23 mouse cellular contexts compared by ENCODE assay signal in genomic region chr6:89633115-89633514, GRCm38 (mm10). TPM values are rescaled to one million over a fixed set of nuclear protein-coding genes. Genes with fewer than 3 reads are reported as not detected.
DNase-seq lines count a peak whose midpoint lies in the region; ATAC-seq and TF ChIP-seq lines count a peak whose summit lies in the region.
"Had no signal": no experiment of that assay in that cellular context is flagged by ENCODE, and none has a peak within 500 bp of the region (broad histone marks: within the 10 kb centered on the region; RNA-seq: fewer than 3 reads in every experiment).

No protein-coding gene starts in this region.

- H3K36me3 ChIP-seq in kidney, adult 2 months (ENCODE audit: control insufficient read depth, insufficient read depth, low read length), result no peaks in the 10 kb centered on the region
- no peaks in the 10 kb centered on the region for H3K36me3 ChIP-seq in kidney, embryonic 15.5 days
- no peaks in the 10 kb centered on the region for H3K36me3 ChIP-seq in neural tube, embryonic 11.5 days (ENCODE audit: control insufficient read depth, insufficient read depth, low read length)
- no peaks in the 10 kb centered on the region for H3K36me3 ChIP-seq in hindbrain, embryonic 14.5 days (replicated peaks; ENCODE audit: control insufficient read depth, insufficient read depth)
- H3K36me3 ChIP-seq: embryonic facial prominence, embryonic 15.5 days; hindbrain, embryonic 15.5 days; liver, embryonic 13.5 days; stomach, embryonic 15.5 days had no signal

- no peak for TF ChIP-seq CTCF in kidney, adult 2 months (conservative IDR thresholded peaks at IDR 0.05; ENCODE audit: insufficient read depth, insufficient read length, low read depth, low read length)

- no peak overlapping the region for H3K4me2 ChIP-seq in kidney, embryonic 15.5 days
- H3K4me2 ChIP-seq in neural tube, embryonic 11.5 days (ENCODE audit: low read depth), result no peak overlapping the region
- no peak overlapping the region for H3K4me2 ChIP-seq in hindbrain, embryonic 14.5 days (replicated peaks)
- H3K4me2 ChIP-seq: embryonic facial prominence, embryonic 15.5 days; heart, embryonic 11.5 days; hindbrain, embryonic 15.5 days; liver, embryonic 13.5 days; stomach, embryonic 15.5 days had no signal

- no peak overlapping the region for H3K27ac ChIP-seq in kidney, adult 2 months (ENCODE audit: insufficient read depth, low read depth, low read length)
- no peak overlapping the region for H3K27ac ChIP-seq in kidney, embryonic 15.5 days
- H3K27ac ChIP-seq in neural tube, embryonic 11.5 days (ENCODE audit: low read depth, low read length), result no peak overlapping the region
- peak overlapping the region; percentile 23; the same call in 1 of the 2 replicates for H3K27ac ChIP-seq in hindbrain, embryonic 14.5 days
- H3K27ac ChIP-seq: embryonic facial prominence, embryonic 15.5 days; hindbrain, embryonic 15.5 days; left cerebral cortex, adult 2 months; liver, embryonic 13.5 days; stomach, embryonic 15.5 days had no signal

- H3K9me3 ChIP-seq in kidney, embryonic 15.5 days (replicated peaks), result no peaks in the 10 kb centered on the region
- H3K9me3 ChIP-seq in neural tube, embryonic 11.5 days (ENCODE audit: control insufficient read depth, low read length), result no peaks in the 10 kb centered on the region
- no peaks in the 10 kb centered on the region for H3K9me3 ChIP-seq in hindbrain, embryonic 14.5 days (ENCODE audit: control insufficient read depth, low read length)
- H3K9me3 ChIP-seq: embryonic facial prominence, embryonic 15.5 days; hindbrain, embryonic 15.5 days; liver, embryonic 13.5 days; stomach, embryonic 15.5 days had no signal

- no peaks in the 10 kb centered on the region for H3K27me3 ChIP-seq in kidney, adult 2 months (replicated peaks; ENCODE audit: control insufficient read depth, insufficient read depth, low read length)
- H3K27me3 ChIP-seq in kidney, embryonic 15.5 days, result 0 out of 2 replicates have a peak, but pooled peaks cover 2% of the 10 kb centered on the region
- no peaks in the 10 kb centered on the region for H3K27me3 ChIP-seq in neural tube, embryonic 11.5 days (ENCODE audit: control insufficient read depth, insufficient read depth, low read length)
- no peaks in the 10 kb centered on the region for H3K27me3 ChIP-seq in hindbrain, embryonic 14.5 days (ENCODE audit: control insufficient read depth, insufficient read depth, low read length)
- H3K27me3 ChIP-seq: embryonic facial prominence, embryonic 15.5 days; hindbrain, embryonic 15.5 days; liver, embryonic 13.5 days; stomach, embryonic 15.5 days had no signal

- peaks cover 4% of the 10 kb centered on the region; the same call in 1 of the 2 replicates for H3K4me1 ChIP-seq in kidney, adult 2 months (ENCODE audit: control insufficient read depth, insufficient read depth, low read length)
- H3K4me1 ChIP-seq in kidney, embryonic 15.5 days, result peaks cover 15% of the 10 kb centered on the region
- peaks cover 4% of the 10 kb centered on the region; the same call in 1 of the 2 replicates for H3K4me1 ChIP-seq in neural tube, embryonic 11.5 days (ENCODE audit: control insufficient read depth, insufficient read depth, low read length)
- H3K4me1 ChIP-seq in hindbrain, embryonic 14.5 days (replicated peaks; ENCODE audit: control insufficient read depth, insufficient read depth, low read length), result 0 out of 2 replicates have a peak, but pooled peaks cover 3% of the 10 kb centered on the region
- H3K4me1 ChIP-seq: liver, embryonic 13.5 days had no signal

- DNase-seq in kidney, adult 2 months, result peak; percentile 47
- peak; percentile 30 for DNase-seq in neural tube, embryonic 11.5 days (ENCODE audit: low spot score)
- DNase-seq in neural tube, embryonic 10.5 days (ENCODE audit: extremely low spot score, low spot score), result no peak
- DNase-seq in hindbrain, embryonic 14.5 days (ENCODE audit: low spot score), result no peak
- no peak for DNase-seq in lung, postnatal 36 days
- no peak for DNase-seq in layer of hippocampus, adult 9-10 months (ENCODE audit: low spot score)
- DNase-seq: adrenal gland, adult 2 months; cerebellum, adult 2 months; gastrocnemius, postnatal 10 days; liver, embryonic 13.5 days; lung, adult 2 months; right cerebral cortex, adult 18-20 months; right cerebral cortex, postnatal 4 days; thymus, postnatal 25 days had no signal

- no peak overlapping the region for H3K9ac ChIP-seq in kidney, embryonic 15.5 days
- H3K9ac ChIP-seq in neural tube, embryonic 11.5 days (ENCODE audit: low read length), result no peak overlapping the region
- no peak overlapping the region for H3K9ac ChIP-seq in hindbrain, embryonic 14.5 days
- H3K9ac ChIP-seq: embryonic facial prominence, embryonic 15.5 days; hindbrain, embryonic 15.5 days; liver, embryonic 13.5 days; stomach, embryonic 15.5 days had no signal

- TF ChIP-seq POLR2A in kidney, adult 2 months (IDR thresholded peaks at IDR 0.05; ENCODE audit: low read depth, low read length), result no peak

- H3K4me3 ChIP-seq in kidney, adult 2 months (ENCODE audit: insufficient read depth, low read depth, low read length), result no peak overlapping the region
- H3K4me3 ChIP-seq in kidney, embryonic 15.5 days (replicated peaks), result no peak overlapping the region
- H3K4me3 ChIP-seq in neural tube, embryonic 11.5 days (ENCODE audit: low read depth, low read length), result no peak overlapping the region
- no peak overlapping the region for H3K4me3 ChIP-seq in hindbrain, embryonic 14.5 days (replicated peaks; ENCODE audit: low read length)
- H3K4me3 ChIP-seq: embryonic facial prominence, embryonic 15.5 days; hindbrain, embryonic 15.5 days; left cerebral cortex, adult 2 months; liver, embryonic 13.5 days; megakaryocyte, embryonic 14.5 days; stomach, embryonic 15.5 days had no signal

- 31% methylated on average over 7 of the region's 7 CpGs for WGBS in kidney, adult 2 months
- 52% methylated on average over 7 of the region's 7 CpGs for WGBS in kidney, embryonic 15.5 days
- 68% methylated on average over 7 of the region's 7 CpGs for WGBS in neural tube, embryonic 11.5 days
- WGBS in hindbrain, embryonic 14.5 days, result 34% methylated on average over 7 of the region's 7 CpGs

- ATAC-seq in kidney, embryonic 15.5 days (replicated peaks; ENCODE audit: low FRiP score), result no peak
- no peak for ATAC-seq in neural tube, embryonic 11.5 days (ENCODE audit: insufficient read depth, low FRiP score, low TSS enrichment)
- ATAC-seq in hindbrain, embryonic 14.5 days (ENCODE audit: low FRiP score), result no peak
- ATAC-seq: forebrain, embryonic 16.5 days; intestine, embryonic 16.5 days had no signal

RNA-seq across cellular contexts. Expression of gene Txnrd3, which starts 10.7 kb away (rescaled TPM):
- polyA plus RNA-seq in kidney, adult 2 months (2012; rRNA removed), result 16.9 and 18.7 TPM in 2 replicates
- polyA plus RNA-seq in kidney, embryonic 15.5 days (2015; fragmentation: Nextera tagmentation; extraction: Ambion mirVana), result 17.4 and 17.7 TPM in 2 replicates
- polyA plus RNA-seq in neural tube, embryonic 11.5 days (2014; fragmentation: Nextera tagmentation; extraction: Ambion mirVana), result 11.2 and 13.2 TPM in 2 replicates
- 16.0 and 17.1 TPM in 2 replicates for polyA plus RNA-seq in hindbrain, embryonic 14.5 days (2014; fragmentation: Nextera tagmentation; extraction: Ambion mirVana)

RNA-seq across cellular contexts. Expression of gene Chchd6, which starts 37.7 kb away (rescaled TPM):
- polyA plus RNA-seq in kidney, adult 2 months (2012; rRNA removed), result 86.5 and 103 TPM in 2 replicates
- polyA plus RNA-seq in kidney, embryonic 15.5 days (2015; fragmentation: Nextera tagmentation; extraction: Ambion mirVana), result 62.2 and 63.8 TPM in 2 replicates
- polyA plus RNA-seq in neural tube, embryonic 11.5 days (2014; fragmentation: Nextera tagmentation; extraction: Ambion mirVana), result 73.8 and 84.4 TPM in 2 replicates
- 175 and 176 TPM in 2 replicates for polyA plus RNA-seq in hindbrain, embryonic 14.5 days (2014; fragmentation: Nextera tagmentation; extraction: Ambion mirVana)

Comparison
In these comparisons a context has a peak if more than half of its experiments do, and no peak if none do; other contexts are left out.
1. DNase-seq: peak in kidney, adult 2 months (single experiment) and neural tube, embryonic 11.5 days (single experiment); none in neural tube, embryonic 10.5 days (single experiment), hindbrain, embryonic 14.5 days (single experiment), lung, postnatal 36 days (single experiment) and layer of hippocampus, adult 9-10 months (single experiment).